Mouse (Mus musculus): ENCODE data around the gene Map3k21. TPM values are rescaled to one million over a fixed set of nuclear protein-coding genes. Genes with fewer than 3 reads are reported as not detected.

Gene Map3k21
- polyA plus RNA-seq, 1 experiment from 2014 or later = 0.28 TPM

DNA sequence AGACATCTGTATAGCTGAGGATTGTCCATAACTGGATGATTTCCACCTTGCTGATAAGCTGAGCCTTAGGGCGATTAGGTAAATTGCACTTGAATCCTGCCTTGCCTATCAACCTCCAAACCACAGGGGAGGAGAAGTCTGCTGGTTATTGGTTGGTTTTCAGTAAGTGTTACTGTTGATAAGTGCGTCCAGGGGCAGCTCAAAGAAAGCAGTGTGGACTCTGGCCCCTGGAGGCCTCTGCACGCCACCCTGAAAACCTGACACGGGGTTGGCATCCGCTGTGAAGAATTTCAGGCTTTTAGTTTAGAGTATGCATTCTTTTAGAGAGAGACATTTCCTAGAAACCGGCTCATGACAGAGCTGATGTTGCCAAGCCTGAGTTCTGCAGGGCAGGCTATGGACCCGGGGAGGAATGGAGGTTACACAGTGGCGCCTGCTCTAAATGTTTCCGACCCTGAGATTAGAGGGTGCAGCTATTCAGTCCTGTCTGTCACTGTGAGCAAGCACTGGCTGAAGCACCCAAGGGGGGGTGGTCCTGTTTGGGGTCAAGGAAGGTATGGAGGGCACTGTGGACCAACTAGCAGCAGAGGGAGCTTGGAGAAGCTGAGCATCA, 38.6 kb downstream of the Map3k21 start:
- H3K4me3 ChIP-seq = no peak overlapping the region
- H3K27ac ChIP-seq (replicated peaks) = no peak overlapping the region
- 0 out of 2 replicates have a peak overlapping the region, but pooled peaks have one; percentile 8 for H3K9ac ChIP-seq
- no peaks in the 10 kb centered on the region for H3K36me3 ChIP-seq
- H3K4me2 ChIP-seq = no peak overlapping the region
- 62% methylated on average over 9 of the region's 9 CpGs for WGBS
- no peak for ATAC-seq (ENCODE audit: extremely low read depth, insufficient number of reproducible peaks, low FRiP score, low TSS enrichment)
- H3K9me3 ChIP-seq = peaks cover 3% of the 10 kb centered on the region; the same call in 1 of the 2 replicates
- peaks cover 23% of the 10 kb centered on the region for H3K27me3 ChIP-seq (replicated peaks)
- H3K4me1 ChIP-seq = 0 out of 2 replicates have a peak, but pooled peaks cover 3% of the 10 kb centered on the region

DNA sequence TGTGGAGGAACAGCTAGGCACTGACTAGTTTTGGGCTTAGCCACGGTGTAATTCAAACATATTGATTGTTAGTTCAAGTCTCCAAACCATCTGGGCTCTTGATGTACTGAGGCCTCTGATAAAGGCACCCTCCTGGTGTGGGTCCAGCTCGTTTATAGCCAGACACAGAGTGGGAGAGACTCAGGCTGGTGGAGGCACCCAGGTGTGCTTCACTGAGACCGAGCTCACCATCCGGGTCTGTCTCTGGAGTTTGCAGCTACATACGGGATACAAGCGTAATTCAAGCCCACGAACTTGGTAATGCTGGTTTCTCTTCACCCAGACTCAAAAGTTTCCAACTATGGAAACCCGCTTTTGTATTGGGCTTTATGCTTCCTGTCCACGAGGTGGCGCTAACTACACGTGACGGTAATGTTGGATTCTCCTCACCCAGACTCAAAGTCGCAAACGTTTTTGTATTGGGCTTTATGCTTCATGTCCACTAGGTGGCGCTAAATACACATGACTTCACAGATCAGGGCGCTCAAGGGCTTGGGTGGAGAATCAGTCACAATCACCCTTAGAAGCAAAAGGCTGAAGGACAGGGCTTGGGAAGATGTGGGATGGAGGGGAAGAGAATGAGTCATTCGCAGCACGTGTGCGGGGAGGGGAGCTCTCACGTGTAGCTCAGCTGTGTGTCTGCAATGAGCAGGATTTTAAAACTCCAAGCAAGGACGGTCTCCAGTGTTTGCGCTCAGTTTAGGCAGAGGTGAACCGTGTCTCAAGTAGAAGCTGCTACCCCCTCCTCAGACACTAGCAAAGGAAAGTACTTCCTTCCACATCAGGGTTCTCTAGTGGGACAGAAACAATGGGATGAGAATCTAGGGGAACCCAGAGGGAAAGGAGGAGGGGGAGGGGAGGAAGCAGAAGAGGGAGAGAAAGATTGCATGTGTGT, 40.0 kb downstream of the Map3k21 start:
- H3K27me3 ChIP-seq (replicated peaks) = peaks cover 29% of the 10 kb centered on the region
- no peak overlapping the region for H3K27ac ChIP-seq (replicated peaks)
- WGBS = 23% methylated on average over 23 of the region's 23 CpGs
- no peak overlapping the region for H3K4me2 ChIP-seq
- peak; percentile 46 for ATAC-seq (ENCODE audit: extremely low read depth, insufficient number of reproducible peaks, low FRiP score, low TSS enrichment)
- H3K36me3 ChIP-seq = no peaks in the 10 kb centered on the region
- H3K4me3 ChIP-seq = no peak overlapping the region
- 0 out of 2 replicates have a peak, but pooled peaks cover 3% of the 10 kb centered on the region for H3K4me1 ChIP-seq
- H3K9ac ChIP-seq = no peak overlapping the region
- peaks cover 3% of the 10 kb centered on the region; the same call in 1 of the 2 replicates for H3K9me3 ChIP-seq

DNA sequence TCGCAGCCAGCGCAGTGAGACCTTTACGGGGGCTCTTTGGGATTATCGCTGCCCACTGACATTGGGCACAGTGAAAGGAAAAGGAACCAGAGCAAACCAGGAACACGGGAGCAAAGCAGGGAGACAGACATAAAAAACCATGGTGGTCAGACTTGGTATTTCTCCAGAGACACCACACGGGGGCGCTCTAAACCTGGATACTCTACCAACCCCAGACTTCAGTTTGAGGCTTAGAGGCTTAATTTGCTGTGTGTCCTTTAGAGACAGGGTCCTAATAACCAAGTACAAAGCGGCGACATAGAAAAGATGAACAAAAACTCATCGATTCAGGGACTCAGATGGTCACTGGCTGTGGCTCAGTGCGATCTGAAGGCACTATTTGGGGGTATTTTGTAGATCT, 45.4 kb downstream of the Map3k21 start:
- H3K27me3 ChIP-seq (replicated peaks) = peaks cover 41% of the 10 kb centered on the region
- peak overlapping the region; percentile 39 for H3K4me2 ChIP-seq
- 11% methylated on average over 11 of the region's 11 CpGs for WGBS

DNA sequence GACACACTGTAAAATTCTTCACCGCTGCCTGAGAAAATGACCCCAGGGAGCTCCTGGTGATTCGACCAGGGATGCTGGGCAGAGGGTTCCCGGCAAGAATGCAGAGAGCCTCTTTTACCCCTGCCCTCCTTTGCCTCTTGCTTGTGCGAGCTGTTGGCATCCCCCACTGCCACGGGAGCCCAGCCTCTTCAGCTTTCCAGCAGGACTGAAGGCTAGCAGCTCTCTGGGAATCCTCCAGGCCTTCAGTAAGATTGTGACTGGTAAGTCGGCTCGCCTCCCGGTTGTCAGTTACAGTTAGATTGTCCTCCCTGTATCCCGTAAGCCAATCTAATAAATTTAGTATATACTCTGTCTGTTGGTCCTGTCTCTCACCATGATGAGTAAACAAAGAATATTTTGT, 46.5 kb downstream of the Map3k21 start:
- H3K4me3 ChIP-seq = no peak overlapping the region
- H3K27me3 ChIP-seq (replicated peaks) = peaks cover 29% of the 10 kb centered on the region
- ATAC-seq (ENCODE audit: extremely low read depth, insufficient number of reproducible peaks, low FRiP score, low TSS enrichment) = no peak
- no peaks in the 10 kb centered on the region for H3K36me3 ChIP-seq
- no peaks in the 10 kb centered on the region for H3K4me1 ChIP-seq
- no peak overlapping the region for H3K4me2 ChIP-seq
- 68% methylated on average over 9 of the region's 9 CpGs for WGBS
- H3K27ac ChIP-seq (replicated peaks) = no peak overlapping the region
- no peak overlapping the region for H3K9ac ChIP-seq
- H3K9me3 ChIP-seq = peaks cover 6% of the 10 kb centered on the region; the same call in 1 of the 2 replicates

More for the DNA sequence above, 45.4 kb downstream of the Map3k21 start:
- Histone ChIP-seq H3K4me1 (0 out of 2 replicates have a peak, but pooled peaks cover under 1% of the 10 kb centered on the region), H3K9me3 (peaks cover 2% of the 10 kb centered on the region; the same call in 1 of the 2 replicates), H3K4me3 (no peak overlapping the region), H3K36me3 (no peaks in the 10 kb centered on the region), H3K27ac (replicated peaks) (no peak overlapping the region), H3K9ac (peak overlapping the region; percentile 37; the same call in 1 of the 2 replicates)
- no peak for ATAC-seq (ENCODE audit: extremely low read depth, insufficient number of reproducible peaks, low FRiP score, low TSS enrichment)

DNA sequence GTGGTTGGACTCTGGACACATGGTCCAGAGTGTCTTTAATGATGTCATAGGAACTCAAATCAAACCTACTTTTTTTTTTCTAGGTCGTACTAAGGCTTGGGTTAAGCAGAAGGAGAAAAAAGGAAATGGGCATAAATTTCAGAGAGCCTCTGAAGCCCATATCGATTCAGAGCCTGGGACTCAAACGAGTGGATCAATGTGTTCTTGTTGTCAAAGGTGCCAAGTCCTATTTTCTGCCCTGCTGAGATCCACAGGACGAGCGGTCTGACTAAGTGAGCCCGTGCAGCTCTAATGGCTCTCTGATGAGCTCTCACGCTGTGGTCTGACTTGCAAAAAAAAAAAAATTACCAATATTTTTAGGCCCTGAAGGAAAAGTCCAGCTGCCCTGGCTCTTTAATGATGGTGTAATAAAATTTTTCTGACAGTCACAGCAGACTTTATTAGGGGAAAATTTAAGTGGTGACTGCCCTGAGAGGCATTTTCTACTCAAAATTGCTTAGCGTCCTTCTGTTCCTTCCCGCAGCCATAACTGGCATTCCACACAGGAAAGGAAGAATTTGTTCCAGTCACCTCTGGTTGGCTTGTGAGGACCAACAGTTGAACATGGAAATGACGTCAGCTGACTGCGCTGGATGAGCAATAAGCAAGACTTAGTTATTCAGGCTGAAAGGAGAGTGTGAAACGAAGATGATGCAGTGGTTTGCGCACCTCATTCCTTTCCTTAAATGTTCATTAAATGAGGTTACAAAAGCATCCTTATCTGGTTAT, 47.2 kb downstream of the Map3k21 start:
- no peak for ATAC-seq (ENCODE audit: extremely low read depth, insufficient number of reproducible peaks, low FRiP score, low TSS enrichment)
- H3K4me2 ChIP-seq = no peak overlapping the region
- H3K4me1 ChIP-seq = no peaks in the 10 kb centered on the region
- H3K9me3 ChIP-seq = peaks cover 6% of the 10 kb centered on the region; the same call in 1 of the 2 replicates
- H3K27me3 ChIP-seq (replicated peaks) = peaks cover 30% of the 10 kb centered on the region
- 69% methylated on average over 13 of the region's 13 CpGs for WGBS
- no peak overlapping the region for H3K27ac ChIP-seq (replicated peaks)
- H3K36me3 ChIP-seq = no peaks in the 10 kb centered on the region
- H3K4me3 ChIP-seq = no peak overlapping the region
- H3K9ac ChIP-seq = no peak overlapping the region

DNA sequence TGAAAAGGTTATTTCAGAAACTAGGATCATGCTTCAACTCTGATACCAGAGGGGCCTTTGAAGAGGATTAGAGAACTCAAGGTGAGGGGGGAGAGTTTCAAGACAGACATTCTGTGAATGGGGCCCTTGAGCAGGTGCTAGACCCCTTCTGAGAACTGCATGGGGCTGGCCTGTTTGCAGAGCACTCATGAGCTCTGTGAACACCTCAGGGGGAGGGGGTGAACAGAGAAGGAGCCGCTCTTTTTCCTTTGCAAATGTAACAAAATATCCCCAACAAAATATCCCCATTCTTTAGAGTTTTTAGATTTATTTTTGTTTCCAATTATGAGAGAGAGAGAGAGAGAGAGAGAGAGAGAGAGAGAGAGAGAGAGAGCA, 47.7 kb downstream of the Map3k21 start:
- H3K36me3 ChIP-seq = no peaks in the 10 kb centered on the region
- H3K27ac ChIP-seq (replicated peaks) = no peak overlapping the region
- H3K9ac ChIP-seq = no peak overlapping the region
- no peaks in the 10 kb centered on the region for H3K4me1 ChIP-seq
- no peak overlapping the region for H3K4me2 ChIP-seq
- 78% methylated on average over 1 of the region's 1 CpGs for WGBS
- no peak overlapping the region for H3K4me3 ChIP-seq
- peaks cover 29% of the 10 kb centered on the region for H3K27me3 ChIP-seq (replicated peaks)
- ATAC-seq (ENCODE audit: extremely low read depth, insufficient number of reproducible peaks, low FRiP score, low TSS enrichment) = no peak
- peaks cover 6% of the 10 kb centered on the region; the same call in 1 of the 2 replicates for H3K9me3 ChIP-seq

DNA sequence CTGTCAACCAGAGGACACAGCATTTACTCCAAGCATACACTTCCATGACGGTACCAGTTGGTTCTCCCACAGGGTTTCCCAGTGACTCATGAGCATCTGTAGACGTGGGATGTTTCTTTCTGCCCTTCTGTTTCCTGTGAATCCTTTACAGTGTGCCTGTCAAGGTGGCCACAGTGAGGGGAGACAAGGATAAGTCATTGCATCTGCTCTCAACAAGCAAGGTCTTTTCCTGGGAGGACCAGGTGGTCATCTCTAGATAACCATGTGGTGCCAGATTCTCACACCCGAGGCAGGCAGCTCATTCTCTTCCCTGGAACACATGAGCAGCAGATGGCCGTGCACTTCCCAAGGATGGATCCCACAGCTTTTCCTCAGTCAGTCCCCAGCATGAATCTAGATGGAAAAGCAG, 49.1 kb downstream of the Map3k21 start:
- Histone ChIP-seq H3K27me3 (replicated peaks) (peaks cover 40% of the 10 kb centered on the region), H3K9me3 (peaks cover 6% of the 10 kb centered on the region; the same call in 1 of the 2 replicates), H3K36me3 (no peaks in the 10 kb centered on the region), H3K4me2 (no peak overlapping the region), H3K27ac (replicated peaks) (no peak overlapping the region), H3K9ac (no peak overlapping the region), H3K4me3 (no peak overlapping the region), H3K4me1 (peaks cover 9% of the 10 kb centered on the region; the same call in 1 of the 2 replicates)
- 29% methylated on average over 4 of the region's 4 CpGs for WGBS
- ATAC-seq (ENCODE audit: extremely low read depth, insufficient number of reproducible peaks, low FRiP score, low TSS enrichment) = no peak

DNA sequence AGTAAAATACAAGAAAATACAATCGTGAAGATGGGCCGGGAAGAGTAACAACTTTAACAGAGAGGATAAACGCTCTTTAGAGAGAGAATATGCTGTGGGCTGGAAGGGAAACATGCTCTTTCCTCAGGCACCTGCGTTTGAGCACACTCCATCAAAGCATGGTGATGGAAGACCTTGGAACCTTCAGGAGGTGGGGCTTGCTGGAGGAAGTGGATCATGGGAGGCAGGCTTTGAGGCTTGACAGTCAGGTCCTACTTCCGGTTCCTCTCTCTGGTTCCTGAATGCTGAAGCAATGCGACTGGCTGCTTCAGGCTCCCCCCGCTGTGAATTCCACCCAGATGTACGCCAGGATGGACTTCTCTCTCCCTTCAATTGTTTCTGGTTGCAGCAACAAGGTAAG, 49.8 kb downstream of the Map3k21 start:
- 77% methylated on average over 8 of the region's 8 CpGs for WGBS
- H3K4me3 ChIP-seq = no peak overlapping the region
- ATAC-seq (ENCODE audit: extremely low read depth, insufficient number of reproducible peaks, low FRiP score, low TSS enrichment) = no peak
- no peak overlapping the region for H3K27ac ChIP-seq (replicated peaks)
- H3K9ac ChIP-seq = no peak overlapping the region
- H3K4me2 ChIP-seq = no peak overlapping the region
- H3K27me3 ChIP-seq (replicated peaks) = peaks cover 43% of the 10 kb centered on the region
- H3K36me3 ChIP-seq = no peaks in the 10 kb centered on the region
- peaks cover 6% of the 10 kb centered on the region; the same call in 1 of the 2 replicates for H3K9me3 ChIP-seq
- peaks cover 9% of the 10 kb centered on the region; the same call in 1 of the 2 replicates for H3K4me1 ChIP-seq

DNA sequence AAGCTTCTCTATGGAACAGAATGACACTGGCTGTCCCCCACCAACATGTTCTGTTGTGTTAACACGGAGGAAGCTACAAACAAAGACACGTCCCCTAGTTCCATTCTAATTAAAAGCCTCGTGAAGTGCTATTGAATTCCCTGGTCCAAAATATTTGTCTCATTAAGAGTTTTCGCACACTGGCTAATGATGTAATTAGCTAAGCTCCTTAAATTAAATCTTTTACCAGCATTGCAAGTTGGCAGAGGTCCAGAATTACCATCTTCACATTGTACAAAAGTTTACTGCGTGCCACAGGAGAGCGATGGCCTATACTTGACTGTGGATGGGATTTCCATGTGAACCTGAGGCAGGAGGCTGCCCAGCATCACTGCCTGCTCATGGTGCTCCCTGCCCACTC, 51.5 kb downstream of the Map3k21 start:
- 81% methylated on average over 6 of the region's 6 CpGs for WGBS
- Histone ChIP-seq H3K27ac (replicated peaks) (no peak overlapping the region), H3K4me2 (no peak overlapping the region), H3K36me3 (no peaks in the 10 kb centered on the region), H3K9ac (no peak overlapping the region), H3K9me3 (peaks cover 6% of the 10 kb centered on the region; the same call in 1 of the 2 replicates), H3K4me1 (peaks cover 9% of the 10 kb centered on the region; the same call in 1 of the 2 replicates), H3K27me3 (replicated peaks) (peaks cover 44% of the 10 kb centered on the region), H3K4me3 (no peak overlapping the region)
- no peak for ATAC-seq (ENCODE audit: extremely low read depth, insufficient number of reproducible peaks, low FRiP score, low TSS enrichment)

DNA sequence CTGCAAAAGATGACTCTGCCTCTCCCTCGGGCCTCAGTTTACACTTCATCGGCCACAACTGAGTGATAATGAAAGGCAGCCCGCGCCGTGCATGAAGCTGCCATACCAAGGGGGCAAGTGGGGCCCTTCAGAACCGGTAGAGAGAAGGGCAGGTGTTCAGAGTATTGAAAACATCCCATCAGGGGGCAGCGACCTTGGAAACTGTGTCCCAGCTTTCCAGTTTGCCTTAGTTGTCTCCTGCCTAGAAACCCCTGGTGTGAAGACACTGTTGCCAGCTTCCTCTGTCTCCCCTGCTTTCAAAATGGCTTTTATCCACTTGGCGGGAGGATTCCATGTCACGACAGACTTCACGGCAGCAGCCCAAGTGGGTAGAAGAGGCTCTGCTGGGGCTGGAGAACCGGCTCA, 53.6 kb downstream of the Map3k21 start:
- no peaks in the 10 kb centered on the region for H3K36me3 ChIP-seq
- H3K27me3 ChIP-seq (replicated peaks) = peaks cover 39% of the 10 kb centered on the region
- no peak for ATAC-seq (ENCODE audit: extremely low read depth, insufficient number of reproducible peaks, low FRiP score, low TSS enrichment)
- 3% methylated on average over 11 of the region's 11 CpGs for WGBS
- H3K4me1 ChIP-seq = peaks cover 9% of the 10 kb centered on the region; the same call in 1 of the 2 replicates
- H3K4me3 ChIP-seq = peak overlapping the region; percentile 40
- no peak overlapping the region for H3K27ac ChIP-seq (replicated peaks)
- H3K4me2 ChIP-seq = peak overlapping the region; percentile 71
- peaks cover 6% of the 10 kb centered on the region; the same call in 1 of the 2 replicates for H3K9me3 ChIP-seq
- H3K9ac ChIP-seq = peak overlapping the region; percentile 61
